Mouse (Mus musculus) CD4-positive helper T cell, adult 2 months (primary cell): Measurements from ENCODE around the gene Riox1.
A peak's percentile ranks its signal among the peaks of the same experiment; 100 is the strongest.
"Not testable (repeated sequence)": the region's sequence is repeated elsewhere in the genome, so short reads cannot be mapped to it uniquely, and the experiment has no call there.

Experiments used
- DNase-seq: peaks from one replicate; pipeline ENCODE4 v3.0.0-alpha.2; 2012; ENCODE audit warnings: low read depth, missing footprints, low spot score

Riox1 gene

DNA sequence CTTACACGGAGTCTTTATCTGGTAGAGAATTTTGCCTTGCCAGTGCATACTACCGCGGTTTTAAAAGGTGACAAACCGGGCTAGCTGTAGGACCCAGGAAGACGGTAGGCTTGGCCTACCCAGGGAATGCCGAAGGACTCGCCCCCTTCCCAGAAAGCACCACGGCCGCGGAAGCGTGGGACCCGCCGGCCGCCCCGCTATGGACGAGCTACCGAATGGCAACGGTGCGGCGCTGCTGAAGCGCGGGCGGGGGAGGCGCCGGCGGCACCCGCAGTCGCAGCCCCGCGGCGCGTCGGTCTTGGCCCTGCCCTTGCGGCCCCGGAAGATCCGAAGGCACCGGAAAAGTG lies at the start of gene Riox1:
Gene Riox1, plus strand, starts transcription at position 116 of the 347 bp plus-strand sequence.
- DNase-seq: peak; percentile 88

- DNase-seq: no peak
Measured at GRCm38 (mm10) chr12:83910451-83910850, 40.0 kb upstream of the Riox1 start.

- no peak for DNase-seq
Measured at GRCm38 (mm10) chr12:83914202-83914740, 36.1 kb upstream of the Riox1 start.

DNA sequence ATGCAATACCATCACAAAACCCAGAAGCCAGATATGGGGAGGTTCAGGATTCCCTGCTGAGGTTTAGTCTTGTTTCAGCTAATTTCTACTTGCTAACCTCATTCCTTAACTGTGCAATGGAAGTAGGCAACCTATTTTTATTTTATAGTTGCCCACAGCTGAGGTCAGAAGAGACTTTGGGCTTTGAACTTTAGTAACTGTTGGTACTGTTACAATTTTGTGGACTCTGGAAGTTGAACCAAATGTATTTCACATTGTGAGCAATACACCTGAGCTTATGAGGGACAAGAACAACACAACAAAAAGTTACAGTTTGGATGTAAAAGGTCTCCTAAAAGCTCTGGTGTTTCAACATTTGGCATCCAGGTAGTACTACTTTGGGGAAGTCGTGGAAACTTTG lies 35.6 kb upstream of the Riox1 start:
- no peak for DNase-seq

- DNase-seq: no peak
Measured at GRCm38 (mm10) chr12:83916884-83917283, 33.5 kb upstream of the Riox1 start.

- DNase-seq: no peak
Measured at GRCm38 (mm10) chr12:83920721-83921441, 29.5 kb upstream of the Riox1 start.

DNA sequence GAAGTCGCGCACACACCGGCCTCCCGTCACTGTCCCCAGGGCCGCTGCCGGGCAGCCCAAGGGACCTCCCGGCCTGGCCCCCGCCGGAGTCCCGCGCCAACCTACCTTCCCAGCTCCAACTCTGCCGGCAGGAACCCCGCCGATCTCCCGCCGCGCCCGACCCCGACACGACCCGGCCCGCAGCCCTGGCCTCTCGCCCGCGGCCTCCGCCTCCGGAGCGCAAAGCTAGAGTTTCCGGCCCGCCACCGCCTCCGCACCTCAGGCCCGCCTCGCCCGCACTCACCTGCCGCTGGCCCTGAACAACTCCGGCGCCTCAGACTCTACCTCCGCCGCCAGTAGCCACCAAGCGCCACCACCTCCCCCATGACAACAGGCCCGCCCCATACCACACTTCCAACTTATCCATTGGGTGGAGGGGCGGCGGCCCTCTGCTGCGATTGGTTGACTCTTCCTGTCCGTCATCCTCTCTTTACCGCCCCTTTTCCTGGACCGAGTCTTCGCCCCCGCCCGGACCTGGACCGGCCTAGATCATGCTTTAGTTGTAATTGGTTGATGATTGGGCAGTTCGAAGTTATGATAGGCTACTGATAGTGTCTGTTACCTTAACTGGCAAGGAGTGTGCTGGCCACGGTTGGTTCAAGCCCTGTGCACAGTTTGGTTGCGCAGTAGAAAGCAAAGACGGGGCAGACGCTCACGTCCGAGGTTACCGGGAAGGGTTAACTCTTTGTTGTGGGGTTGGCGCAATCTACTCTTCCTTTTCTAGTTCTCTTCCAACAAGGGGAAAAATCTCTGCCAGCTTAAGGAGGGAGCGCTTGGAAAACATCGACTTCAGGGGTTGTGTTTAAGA lies 28.6 kb upstream of the Riox1 start, which contains the start of gene Numb:
Gene Numb, minus strand, starts transcription at position 400 of the 847 bp plus-strand sequence.
- DNase-seq: peak; percentile 98

DNA sequence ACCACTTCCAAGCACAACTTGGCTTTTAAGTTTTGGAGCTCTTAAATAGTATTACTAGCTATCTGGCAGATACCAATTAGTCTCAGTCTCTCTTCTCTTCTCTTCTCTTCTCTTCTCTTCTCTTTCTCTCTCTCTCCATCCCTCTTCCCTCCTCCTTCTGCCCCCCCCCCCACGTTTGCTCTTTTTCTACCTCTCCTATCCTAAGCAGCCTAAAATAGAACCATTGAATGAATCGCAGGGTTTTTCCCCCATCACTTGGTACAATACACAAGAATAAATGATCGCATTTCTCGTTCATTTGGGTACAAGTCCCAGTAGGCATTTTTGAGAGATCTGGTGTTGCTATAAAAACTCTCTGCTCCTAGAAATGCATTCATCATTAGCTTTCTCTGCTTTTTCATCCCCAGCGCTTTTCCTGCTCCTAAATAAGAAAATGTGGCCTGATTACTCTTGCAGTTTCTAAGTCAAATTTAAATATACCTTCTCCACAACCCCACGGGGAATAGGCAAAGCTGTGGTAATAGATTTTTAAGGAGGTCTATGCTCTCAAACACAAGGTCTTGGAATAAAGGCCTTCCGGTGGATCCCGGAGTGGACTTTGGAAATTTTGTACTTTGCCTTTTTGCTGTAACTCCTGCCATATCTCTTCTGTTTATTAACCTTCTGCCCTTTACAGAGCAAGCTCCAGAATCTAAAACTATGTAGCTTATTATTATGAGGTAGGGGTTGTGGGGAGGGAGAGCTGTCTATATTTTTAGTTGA lies 27.5 kb upstream of the Riox1 start:
- no peak for DNase-seq

DNA sequence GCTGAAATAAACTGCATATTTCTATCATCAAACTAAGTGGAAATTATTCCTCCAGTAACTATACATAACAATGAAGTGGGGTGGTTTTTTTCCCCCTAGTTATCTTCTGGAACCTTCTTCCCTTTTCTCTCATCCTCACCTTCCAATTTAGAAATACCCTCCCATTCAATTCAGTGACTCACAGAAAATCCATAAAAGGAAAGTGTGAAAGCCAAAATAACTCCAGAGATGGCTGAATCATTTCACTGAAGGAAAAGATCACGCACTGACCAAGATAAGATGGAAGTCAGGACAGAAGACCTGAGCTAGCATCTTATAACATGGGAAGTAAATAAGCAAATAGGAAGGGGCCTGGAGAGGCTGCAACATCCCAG lies 26.9 kb upstream of the Riox1 start:
- no peak for DNase-seq

- DNase-seq: no peak
Measured at GRCm38 (mm10) chr12:83924332-83924731, 26.1 kb upstream of the Riox1 start.

DNA sequence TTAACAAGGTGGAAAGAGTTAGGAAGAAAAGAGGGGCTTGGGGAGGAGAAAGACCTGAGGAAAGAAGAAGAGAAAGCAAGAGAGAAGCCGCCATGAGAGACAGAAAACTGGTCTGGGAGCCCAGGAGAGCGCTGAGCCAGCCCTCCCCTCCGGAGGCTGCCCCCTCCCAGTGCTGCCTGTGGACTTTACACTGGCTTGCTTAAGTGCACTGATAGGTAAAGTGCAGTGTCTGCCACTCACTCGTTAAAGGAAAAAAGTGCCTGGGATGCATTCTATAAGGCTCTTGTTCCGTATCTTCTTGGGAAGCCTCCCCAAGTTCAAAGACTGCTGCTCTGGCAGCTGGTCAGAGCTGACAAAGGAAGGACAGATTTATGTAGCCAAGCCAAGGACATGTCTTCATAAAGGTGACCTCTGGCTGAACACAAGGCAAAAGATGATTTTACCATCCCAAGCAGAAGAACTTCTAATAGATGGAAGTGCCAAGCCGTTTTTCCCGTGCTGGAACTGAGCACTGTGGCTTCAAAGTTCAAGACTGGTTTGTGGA lies 25.2 kb upstream of the Riox1 start:
- no peak for DNase-seq

- DNase-seq: no peak
Measured at GRCm38 (mm10) chr12:83926061-83926460, 24.3 kb upstream of the Riox1 start.

- no peak for DNase-seq
Measured at GRCm38 (mm10) chr12:83927747-83928146, 22.7 kb upstream of the Riox1 start.

- DNase-seq: peak; percentile 61
Measured at GRCm38 (mm10) chr12:83929186-83929804, 21.1 kb upstream of the Riox1 start.

DNA sequence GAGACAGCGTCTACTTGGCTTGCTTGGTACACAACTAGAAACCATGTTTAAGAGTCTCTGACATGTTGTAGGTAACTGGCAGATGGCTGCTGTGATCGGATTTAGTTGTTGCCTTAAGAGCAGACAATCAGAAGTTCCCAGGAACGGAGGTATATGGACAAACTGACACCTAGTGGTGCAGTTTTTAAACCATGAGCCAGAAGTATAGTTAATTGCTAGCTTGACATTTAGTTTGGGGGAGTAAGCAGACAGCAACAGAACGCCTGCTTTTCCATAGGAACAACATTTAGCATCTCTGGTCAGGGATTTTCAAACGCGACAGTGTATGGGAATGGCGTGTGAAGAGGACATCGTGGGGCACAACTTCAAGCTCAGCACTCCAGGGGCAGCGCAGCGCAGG lies 12.8 kb upstream of the Riox1 start:
- no peak for DNase-seq

DNA sequence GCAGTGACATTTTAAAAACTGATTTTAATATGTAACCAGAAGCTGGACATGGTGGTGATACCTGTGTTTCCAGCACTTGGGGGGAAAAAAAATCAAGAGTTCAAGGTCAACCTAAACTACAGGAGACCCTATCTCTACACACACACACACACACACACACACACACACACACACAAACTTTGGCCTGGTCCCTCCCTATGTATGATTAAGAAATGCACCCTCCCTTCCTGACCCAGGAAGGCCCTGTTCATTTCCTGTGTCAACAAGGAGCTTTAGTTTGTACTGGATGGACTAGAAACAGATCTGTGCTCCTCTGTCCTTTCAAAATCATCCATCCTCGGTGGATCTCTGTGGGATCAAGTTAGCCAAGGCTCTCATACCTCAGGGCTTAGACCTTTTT lies 11.8 kb upstream of the Riox1 start:
- DNase-seq: not testable (repeated sequence)

DNA sequence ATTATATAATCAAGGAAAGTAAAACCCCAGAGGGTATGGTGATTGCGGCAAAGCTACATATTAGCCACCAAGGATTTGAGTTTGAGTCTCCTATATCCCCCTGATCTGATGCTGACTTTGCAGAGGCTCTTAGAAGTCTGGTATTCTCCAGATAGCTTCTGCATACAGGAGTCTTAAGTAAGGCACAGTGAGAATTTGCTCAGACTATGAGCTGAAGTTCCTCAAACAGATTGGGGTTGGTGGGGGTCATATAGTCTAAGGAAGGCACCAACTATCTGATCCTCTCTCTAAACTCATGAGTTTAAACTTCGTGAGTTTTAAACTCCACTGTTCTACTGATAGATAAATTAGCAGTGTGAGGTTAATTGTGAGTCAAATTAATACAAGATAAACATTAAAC lies 11.1 kb upstream of the Riox1 start:
- DNase-seq: no peak

DNA sequence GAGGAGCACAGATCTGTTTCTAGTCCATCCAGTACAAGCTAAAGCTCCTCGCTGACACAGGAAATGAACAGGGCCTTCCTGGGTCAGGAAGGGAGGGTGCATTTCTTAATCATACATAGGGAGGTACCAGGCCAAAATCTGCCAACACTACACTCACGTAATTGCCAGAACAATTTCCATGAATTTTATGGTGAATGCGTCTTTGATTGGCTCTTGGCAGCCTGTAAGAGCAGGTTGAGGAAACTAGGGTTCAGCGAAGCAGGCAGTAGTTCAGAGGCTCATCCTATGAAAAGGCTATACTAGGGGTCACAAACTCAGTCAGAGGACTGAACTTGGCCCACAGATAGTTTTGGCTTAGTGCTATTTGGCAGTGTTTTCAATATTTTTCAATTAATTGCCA lies 10.4 kb upstream of the Riox1 start:
- DNase-seq: no peak

GRCm38 (mm10) chr12:83941938-83942337 lies 8.5 kb upstream of the Riox1 start:
- DNase-seq: no peak

DNA sequence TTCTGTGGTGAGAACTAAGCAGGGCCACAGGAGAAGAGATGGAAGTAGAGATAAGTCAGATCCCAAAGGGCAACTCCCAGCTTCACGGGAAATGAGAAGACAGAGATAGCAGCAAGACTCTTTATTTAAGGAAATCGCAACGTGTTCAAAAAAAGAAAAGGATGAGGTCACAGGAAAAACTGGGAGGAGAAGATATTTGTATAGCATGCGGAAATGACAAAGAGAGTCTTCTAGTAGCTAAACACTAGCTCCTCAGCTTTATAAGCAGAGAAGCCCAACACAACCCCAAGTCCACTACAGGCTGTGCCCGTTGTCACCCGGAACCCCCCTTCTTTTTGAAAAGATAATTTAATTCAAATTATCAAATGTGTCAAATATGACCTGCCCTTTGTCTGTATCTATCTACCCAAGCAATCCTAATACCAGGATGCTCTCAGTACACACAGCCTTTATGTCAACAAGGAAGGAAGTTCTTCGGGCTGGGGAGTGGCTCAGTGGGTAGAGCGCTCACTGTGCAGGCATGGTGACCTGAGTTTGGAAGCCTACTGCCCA lies 3.1 kb upstream of the Riox1 start:
- DNase-seq: no peak

DNA sequence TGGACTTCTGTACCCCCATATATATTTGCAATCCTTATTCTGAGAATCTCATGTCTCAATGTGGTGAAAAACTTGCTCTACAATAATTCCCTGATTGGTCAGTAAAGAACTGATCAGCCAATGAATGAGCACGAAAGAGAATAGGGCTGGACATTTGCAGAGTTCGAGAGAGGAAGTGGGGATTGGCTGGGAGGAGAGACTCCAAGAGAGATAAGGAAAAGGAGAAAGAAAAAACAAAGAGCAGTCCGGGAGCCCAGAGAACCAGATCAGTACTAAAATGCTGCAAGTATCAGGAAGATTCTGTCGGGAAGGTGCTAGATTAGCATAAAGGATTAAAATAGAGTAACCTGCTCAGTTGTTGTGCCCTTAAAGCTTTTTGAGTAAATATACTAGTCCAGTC lies 1.4 kb upstream of the Riox1 start:
- no peak for DNase-seq
